Mouse (Mus musculus): ENCODE data around the gene Nrxn3.

Nrxn3 gene

DNA sequence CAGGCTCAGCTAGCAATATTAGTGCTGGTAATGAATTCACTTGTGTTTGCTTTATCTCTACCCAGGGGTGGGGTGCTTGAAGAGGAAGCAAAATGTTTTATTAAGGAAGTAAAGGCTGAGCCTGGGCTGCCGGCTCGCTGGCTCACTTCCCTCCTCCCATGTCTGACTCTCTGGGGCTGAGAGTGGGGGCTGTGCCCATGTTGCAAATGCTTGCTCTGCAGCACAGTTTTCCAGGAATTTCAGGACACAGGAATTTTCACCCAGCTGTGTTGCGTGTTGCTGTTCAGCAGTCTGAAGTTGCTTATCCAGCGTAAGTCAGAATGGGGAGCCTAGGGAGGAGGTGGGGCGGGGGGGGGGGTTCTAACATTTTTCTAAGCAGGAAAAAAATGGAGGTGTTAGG is 89.5 kb downstream of the Nrxn3 start:
- no peak for DNase-seq (ENCODE audit: low spot score in 2 of 2)

DNA sequence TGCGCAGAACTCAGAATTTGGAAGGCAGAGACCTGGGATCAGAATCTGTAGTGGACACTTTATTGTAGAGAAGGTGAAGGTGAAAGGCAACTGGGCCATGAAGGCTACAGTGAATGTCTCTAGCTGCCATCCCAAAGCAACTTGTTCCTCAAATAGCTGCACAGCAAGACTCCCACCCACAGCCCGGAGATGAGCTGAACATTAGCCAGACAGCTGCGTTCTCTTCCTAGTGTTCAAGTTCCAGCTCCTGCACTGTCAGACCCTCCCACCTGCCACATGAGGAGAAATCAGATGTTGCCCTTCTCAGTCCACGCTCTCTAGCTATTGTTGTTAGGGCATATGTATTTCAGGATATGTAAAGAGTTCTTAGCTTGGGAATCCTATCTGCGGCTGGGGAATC is 94.2 kb downstream of the Nrxn3 start:
- no peak for DNase-seq (ENCODE audit: low spot score in 2 of 2)

- DNase-seq (ENCODE audit: low spot score in 2 of 2) = no peak
Measured at GRCm38 (mm10) chr12:88818622-88819334, 96.1 kb downstream of the Nrxn3 start.

DNA sequence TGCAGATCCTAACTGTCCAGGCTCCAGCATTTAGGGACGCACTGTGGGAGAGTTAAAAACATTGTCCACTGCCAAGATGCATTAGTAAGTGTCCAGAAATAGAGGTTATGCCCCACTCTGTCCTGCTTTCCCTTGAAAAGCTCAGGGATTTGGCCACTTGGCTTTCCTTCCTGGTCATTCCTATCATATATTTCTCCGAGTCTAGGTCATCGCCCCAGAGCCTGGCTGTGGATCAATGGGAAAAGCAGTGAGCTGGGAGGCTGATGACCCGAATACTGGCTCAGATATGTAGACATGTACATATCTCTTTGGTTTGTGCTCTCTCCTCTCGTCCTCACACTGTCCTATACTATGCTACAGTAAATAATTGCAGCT is 96.6 kb downstream of the Nrxn3 start:
- DNase-seq (ENCODE audit: low spot score in 2 of 2) = no peak

- DNase-seq (ENCODE audit: low spot score in 2 of 2) = no peak
Measured at GRCm38 (mm10) chr12:88820131-88820530, 97.5 kb downstream of the Nrxn3 start.

DNA sequence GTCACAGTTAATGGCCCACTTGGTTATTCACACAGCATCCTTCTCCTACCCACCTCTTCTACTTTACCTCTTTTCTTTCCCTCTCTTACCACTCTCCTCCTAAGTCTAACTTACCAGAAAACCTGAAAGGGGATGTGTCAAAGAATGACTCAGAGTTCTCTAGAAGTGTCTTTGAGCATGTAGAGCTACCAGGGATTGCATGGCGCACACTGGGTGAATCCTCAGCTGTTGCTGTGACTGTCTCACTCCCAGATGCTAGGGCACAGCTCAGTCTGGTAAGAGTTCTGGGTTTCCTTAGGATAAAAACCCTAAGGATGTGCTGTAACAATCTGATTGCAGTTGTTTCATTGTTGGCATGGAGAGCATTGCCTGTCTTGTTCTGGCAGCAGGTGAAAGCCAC is 108.2 kb downstream of the Nrxn3 start:
- no peak for DNase-seq (ENCODE audit: low spot score in 2 of 2)

- no peak for DNase-seq (ENCODE audit: low spot score in 2 of 2)
Measured at GRCm38 (mm10) chr12:88835821-88836220, 113.1 kb downstream of the Nrxn3 start.

DNA sequence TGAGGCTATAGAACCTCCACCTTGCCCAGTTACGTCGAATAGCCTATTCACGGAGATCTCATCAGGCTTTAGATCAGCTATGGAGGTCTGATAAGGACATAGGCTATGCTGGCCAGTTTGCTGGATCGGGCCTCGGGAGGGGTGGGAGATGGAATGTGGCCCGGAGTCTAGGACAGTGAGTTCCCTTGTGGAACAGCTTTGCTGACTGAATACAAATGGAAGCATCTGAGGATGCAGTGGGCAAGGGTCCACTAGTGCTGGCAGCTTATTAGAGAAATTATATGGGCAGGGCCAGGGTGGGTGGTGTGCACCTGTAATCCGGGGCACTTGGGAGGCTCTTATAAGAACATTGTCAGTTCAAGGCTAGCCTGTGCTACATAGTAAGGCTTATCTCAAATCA is 117.0 kb downstream of the Nrxn3 start:
- DNase-seq (ENCODE audit: low spot score in 2 of 2) = no peak

DNA sequence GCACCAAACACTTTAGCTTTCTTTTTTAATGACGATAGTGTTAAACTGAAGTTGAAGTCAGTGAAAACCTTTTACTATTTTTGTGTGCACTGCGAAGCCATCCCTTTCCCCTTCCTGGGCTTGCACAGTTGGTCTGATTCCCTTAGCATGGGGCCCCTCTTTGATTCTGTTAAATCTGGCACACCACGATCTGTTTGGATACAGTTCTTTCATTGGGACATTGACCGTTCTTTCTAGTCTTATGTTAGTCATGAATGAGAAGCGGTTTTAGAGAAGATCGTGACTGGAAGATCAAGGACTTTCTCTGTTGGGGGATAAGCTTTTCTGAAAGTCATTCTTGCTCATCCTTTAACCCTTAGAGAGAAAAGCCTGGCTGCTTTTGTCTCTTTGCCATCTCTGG is 118.7 kb downstream of the Nrxn3 start:
- DNase-seq (ENCODE audit: low spot score in 2 of 2) = no peak

- DNase-seq (ENCODE audit: low spot score in 2 of 2) = no peak
Measured at GRCm38 (mm10) chr12:88850400-88851179, 127.9 kb downstream of the Nrxn3 start.

GRCm38 (mm10) chr12:88854039-88854438 is 131.4 kb downstream of the Nrxn3 start:
- no peak for DNase-seq (ENCODE audit: low spot score in 2 of 2)

DNA sequence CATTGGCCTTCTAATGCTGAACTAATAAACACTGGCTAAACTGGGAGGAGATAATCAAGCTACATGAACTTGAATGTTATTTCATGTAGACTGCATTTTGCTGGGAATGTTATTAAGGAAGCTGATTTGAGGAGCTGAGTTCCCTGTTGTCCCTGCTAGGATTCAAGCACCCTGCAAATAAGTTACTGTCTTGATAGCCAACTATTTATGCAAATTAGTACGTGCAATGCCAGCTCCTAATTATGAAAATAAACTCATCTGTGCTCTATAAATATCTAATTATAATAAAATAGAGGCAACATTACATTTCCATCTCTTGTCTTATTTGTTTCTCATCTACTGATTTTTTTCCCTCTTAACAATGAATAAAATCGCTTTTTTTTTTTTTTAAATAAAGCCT is 135.0 kb downstream of the Nrxn3 start:
- DNase-seq (ENCODE audit: low spot score in 2 of 2) = no peak

- DNase-seq (ENCODE audit: low spot score in 2 of 2) = no peak
Measured at GRCm38 (mm10) chr12:88859456-88860345, 137.0 kb downstream of the Nrxn3 start.

DNA sequence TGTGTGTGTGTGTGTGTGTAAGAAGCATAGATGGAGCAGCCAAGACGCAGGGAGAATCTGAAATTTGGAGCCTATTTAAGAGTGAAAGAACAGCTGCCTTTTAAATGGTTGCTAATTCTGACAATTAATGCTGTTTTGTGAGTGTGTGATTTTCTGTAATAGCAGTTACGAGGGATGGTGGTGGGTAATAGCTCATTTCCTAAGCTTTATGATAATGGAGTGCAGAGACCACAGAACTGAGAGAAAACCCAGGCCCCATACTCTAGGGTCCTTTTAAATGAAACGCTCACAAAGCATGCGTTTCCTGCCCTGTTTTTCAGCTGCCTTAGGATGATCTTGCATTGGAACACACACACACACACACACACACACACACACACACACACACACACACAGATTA is 137.7 kb downstream of the Nrxn3 start:
- no peak for DNase-seq (ENCODE audit: low spot score in 2 of 2)

DNA sequence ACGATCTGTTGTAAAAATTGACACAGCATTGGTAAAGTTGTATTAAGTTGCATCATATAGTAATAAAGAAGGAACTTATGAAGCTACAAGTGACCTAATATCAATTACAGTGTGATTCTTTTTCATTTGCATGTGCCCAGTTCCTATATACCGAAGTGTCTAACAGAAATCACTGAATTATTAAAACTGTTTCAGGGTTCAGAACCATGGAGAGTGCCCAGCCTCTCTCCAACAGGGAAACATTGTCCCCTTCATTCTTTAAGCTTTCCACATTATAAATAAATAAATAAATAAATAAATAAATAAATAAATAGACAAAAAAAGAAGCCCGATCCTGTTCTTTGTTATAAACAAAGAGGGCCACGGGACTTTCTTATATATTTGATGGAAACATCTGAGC is 140.4 kb downstream of the Nrxn3 start:
- DNase-seq (ENCODE audit: low spot score in 2 of 2) = no peak

DNA sequence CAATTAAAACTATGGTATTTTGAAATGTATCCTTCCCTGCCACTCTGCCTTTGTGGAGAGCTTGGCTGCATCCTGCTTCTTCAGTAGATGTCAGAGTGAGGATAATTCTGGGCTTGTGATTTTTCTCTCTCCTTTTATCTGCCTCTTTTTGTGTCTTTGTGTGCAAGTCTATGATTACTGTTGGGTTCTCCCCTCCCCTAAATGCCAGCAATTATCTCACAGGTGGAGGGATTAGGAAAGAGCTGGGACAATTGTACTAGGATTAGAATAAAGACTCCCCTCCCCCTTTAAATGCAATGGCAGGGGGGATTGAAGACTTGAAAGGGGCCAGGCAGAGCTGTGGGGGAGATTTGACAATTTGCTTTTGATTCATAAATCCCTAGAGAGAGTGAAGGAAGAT is 145.6 kb downstream of the Nrxn3 start:
- no peak for DNase-seq (ENCODE audit: low spot score in 2 of 2)

- DNase-seq (ENCODE audit: low spot score in 2 of 2) = no peak
Measured at GRCm38 (mm10) chr12:88897331-88897730, 174.7 kb downstream of the Nrxn3 start.

DNA sequence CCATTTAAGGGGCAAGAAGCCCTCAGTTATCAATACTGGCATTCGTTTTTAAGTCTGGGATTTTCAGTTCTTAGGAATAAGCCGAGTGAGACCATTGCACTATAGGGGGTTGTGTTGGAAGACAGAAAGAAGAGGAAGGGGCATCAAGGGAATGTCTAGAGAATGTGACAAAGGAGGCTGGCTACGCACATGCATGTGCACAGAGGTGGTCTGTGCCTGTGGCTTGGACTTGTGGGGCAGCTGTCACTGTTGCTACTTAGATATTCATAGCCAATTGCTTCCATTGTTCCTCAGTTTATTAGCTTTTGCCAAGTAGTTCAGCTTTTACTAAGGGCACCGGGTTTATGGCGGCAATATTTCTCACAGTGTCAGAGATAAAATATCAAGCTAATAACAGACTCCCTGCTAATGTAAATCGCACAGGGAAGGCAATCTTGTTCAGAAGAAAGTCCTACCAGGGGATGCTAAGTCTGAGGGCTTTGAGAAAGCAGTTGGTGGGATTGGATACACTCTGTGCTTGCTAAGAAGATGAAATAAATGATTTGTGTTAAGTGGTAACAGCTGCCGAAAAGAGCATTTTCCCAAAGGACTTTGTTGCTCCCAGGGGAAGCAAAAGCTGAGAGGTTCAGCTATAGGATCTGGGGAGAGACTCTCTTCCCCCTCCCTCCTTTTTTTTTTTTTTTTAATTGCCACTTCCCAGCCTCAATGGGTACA is 177.5 kb downstream of the Nrxn3 start:
- no peak for DNase-seq (ENCODE audit: low spot score in 2 of 2)

- no peak for DNase-seq (ENCODE audit: low spot score in 2 of 2)
Measured at GRCm38 (mm10) chr12:88900728-88901080, 178.0 kb downstream of the Nrxn3 start.

DNA sequence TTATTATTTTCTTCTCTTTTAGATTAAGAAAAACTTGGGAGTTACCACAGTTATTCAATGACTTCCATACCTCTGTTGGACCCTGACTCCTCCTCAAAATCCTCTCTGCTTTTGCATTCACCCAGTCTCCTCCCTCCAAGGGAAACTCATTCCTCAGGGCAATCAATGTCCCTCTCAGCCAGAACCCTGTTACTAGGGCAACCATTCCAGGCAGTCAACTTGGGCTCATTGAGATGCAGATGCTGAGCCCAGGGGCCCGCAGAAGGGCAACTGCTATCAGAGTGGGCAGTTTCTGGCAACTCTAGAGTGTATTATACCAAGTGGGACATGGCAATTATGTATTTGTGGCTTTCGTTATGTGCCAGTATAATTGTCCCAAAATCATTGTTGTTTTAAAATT is 188.1 kb downstream of the Nrxn3 start:
- no peak for DNase-seq (ENCODE audit: low spot score in 2 of 2)

DNA sequence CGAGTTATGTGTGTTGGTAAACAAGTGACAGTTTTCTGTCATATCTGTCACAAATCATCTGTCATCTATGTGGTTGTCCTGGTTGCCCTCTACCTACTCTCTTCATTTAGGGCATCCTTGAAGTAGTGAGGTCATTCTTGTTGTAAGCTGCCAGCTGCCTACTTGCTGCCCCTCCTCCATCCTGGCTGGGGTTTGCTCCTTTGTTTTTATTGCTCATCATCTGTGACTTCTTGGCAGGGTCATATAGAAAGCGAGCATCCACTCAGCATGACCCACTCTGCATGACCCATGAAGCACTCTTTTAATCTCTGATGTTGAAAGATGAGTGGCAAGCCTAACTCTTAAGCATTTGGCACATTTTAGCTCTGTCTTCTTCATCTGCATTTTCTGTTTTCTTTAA is 194.1 kb downstream of the Nrxn3 start:
- DNase-seq (ENCODE audit: low spot score in 2 of 2) = no peak

DNA sequence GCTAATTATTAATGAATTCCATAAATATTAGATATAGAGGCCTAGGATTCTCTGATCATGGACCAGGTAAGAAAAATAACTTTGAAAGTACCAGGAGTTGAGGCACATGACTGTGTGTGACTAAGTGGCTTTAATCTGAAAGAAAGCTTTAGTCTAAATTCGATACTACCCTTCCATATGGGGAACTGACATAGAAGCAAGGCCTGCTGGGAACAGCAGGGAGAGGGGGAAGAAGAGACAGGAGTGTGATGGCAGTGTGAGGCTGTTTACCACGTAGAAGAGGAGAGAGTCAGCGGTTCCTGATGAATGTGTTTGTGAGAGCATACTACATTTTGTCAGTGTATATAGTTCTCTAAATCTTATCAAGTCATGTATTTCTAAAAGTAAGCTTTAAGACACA is 202.2 kb downstream of the Nrxn3 start:
- no peak for DNase-seq (ENCODE audit: low spot score in 2 of 2)
